Mouse (Mus musculus) hindbrain, postnatal 0 days (tissue): ENCODE results near the gene Stk38. TPM values are rescaled to one million over a fixed set of nuclear protein-coding genes. Genes with fewer than 3 reads are reported as not detected.

Experiments used
- ATAC-seq: fragments of 200-750 bp; cut with Nextera tagmentation; 2 replicates; pipeline ENCODE4 v1.8.0; 2017; ENCODE audit warnings: mild to moderate bottlenecking, moderate TSS enrichment, moderate library complexity
- DNase-seq: peaks from one replicate; pipeline ENCODE4 v3.0.0-alpha.2; 2015; ENCODE audit warnings: low spot score
- H3K27ac ChIP-seq: fragments of 300-500 bp; sonication (generic); 2 replicates; pipeline ENCODE4 v1.5.1; 2014; ENCODE audit warnings: mild to moderate bottlenecking
- H3K27me3 ChIP-seq: fragments of 300-500 bp; sonication (generic); 2 replicates; pipeline ENCODE4 v1.6.1; 2014; ENCODE audit warnings: low read length, mixed read lengths; ENCODE audit not compliant: insufficient read depth
- H3K36me3 ChIP-seq: fragments of 300-500 bp; sonication (generic); 2 replicates; pipeline ENCODE4 v1.6.1; 2014; ENCODE audit warnings: low read length, mixed read lengths; ENCODE audit not compliant: insufficient read depth
- H3K4me1 ChIP-seq: fragments of 300-500 bp; sonication (generic); 2 replicates; pipeline ENCODE4 v1.6.1; 2014; ENCODE audit warnings: antibody characterized with exemption, low read length, mixed read lengths; ENCODE audit not compliant: insufficient read depth
- H3K4me2 ChIP-seq: fragments of 300-500 bp; sonication (generic); 2 replicates; pipeline ENCODE4 v1.6.1; 2014; ENCODE audit warnings: low read depth, mild to moderate bottlenecking, low read length, moderate library complexity, mixed read lengths
- H3K4me3 ChIP-seq: fragments of 300-500 bp; sonication (generic); 2 replicates; pipeline ENCODE4 v1.5.1; 2014; ENCODE audit warnings: low read length
- H3K9ac ChIP-seq: fragments of 300-500 bp; sonication (generic); replicated peaks from 2 replicates; pipeline ENCODE4 v1.6.1; 2014; ENCODE audit warnings: mild to moderate bottlenecking, low read length, moderate library complexity, mixed read lengths
- H3K9me3 ChIP-seq: fragments of 300-500 bp; sonication (generic); 2 replicates; pipeline ENCODE4 v1.6.1; 2016; ENCODE audit warnings: low read length, mixed read lengths
- CTCF ChIP-seq: IDR thresholded peaks from 2 replicates; pipeline ENCODE4 v1.5.1; 2016; ENCODE audit warnings: antibody characterized with exemption, control low read depth, low read depth
- WGBS: fragments of 180-500 bp; shearing (Covaris S2); extraction: QIAGEN DNeasy Blood & Tissue Kit; methylation state at CpG from one replicate; pipeline ENCODE4 v1.1.7; 2014; 5-methylcytosine and 5-hydroxymethylcytosine counted together
- polyA plus RNA-seq: library from polyadenylated mRNA; unstranded; fragments of >200 nt; fragmentation: Nextera tagmentation; extraction: Ambion mirVana; gene quantifications from 2 replicates; pipeline ENCODE4 v1.2.1, GENCODE M21; 2015
- total RNA-seq: library from RNA; depleted of rRNA; stranded (reverse); fragments of >200 nt; gene quantifications from 2 replicates; pipeline ENCODE4 v1.2.3, GENCODE M21; 2014

The Stk38 gene
- total and polyA plus RNA-seq, 2 experiments from 2014 or later = 52.7 to 58.7 TPM

DNA sequence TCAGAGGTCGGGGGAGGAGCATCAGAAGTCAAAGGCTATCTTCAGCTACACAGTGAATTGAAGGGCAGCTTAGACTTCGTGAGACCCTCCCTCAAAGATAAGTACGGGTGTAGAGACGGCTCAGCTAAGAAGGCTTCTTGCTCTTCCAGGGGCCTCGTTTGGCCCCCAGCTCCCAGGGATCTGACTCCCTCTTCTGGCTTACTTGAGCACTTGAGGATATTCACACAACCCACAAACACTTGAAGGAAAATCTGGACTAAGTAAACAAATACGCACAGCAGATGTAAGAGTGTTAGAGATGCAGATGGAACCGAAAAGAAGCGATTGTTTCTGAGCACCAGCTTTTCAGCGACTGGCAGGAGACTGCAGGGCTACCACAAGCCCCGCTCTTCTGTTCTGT is 47.2 kb downstream of the Stk38 start:
- Histone ChIP-seq H3K4me2 (no peak overlapping the region), H3K9me3 (no peaks in the 10 kb centered on the region), H3K9ac (no peak overlapping the region), H3K4me3 (no peak overlapping the region), H3K4me1 (no peaks in the 10 kb centered on the region), H3K27ac (no peak overlapping the region), H3K36me3 (peaks cover 30% of the 10 kb centered on the region), H3K27me3 (no peaks in the 10 kb centered on the region)
- TF ChIP-seq CTCF = no peak
- DNase-seq (no peak), ATAC-seq (no peak)
- WGBS = 77% methylated on average over 10 of the region's 10 CpGs

DNA sequence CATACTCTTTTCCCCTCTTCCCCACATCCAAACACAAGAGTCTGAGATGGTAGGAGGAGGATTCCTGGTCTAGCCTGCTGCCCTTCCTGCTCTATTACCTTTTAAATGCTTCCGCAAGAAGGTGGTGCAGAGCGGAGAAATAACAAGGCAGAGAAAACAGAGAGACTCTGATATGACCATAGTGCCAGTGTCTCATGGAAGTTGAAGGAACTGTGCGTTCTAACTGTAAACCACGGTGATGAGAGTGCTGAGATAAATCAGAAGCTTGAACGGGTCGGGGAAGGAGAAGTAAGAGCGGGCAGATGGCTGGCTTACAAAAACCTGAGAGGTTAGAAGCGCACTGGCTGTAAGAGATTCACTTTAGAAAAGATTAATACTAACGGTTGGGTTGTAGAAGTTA is 53.4 kb downstream of the Stk38 start:
- no peak for TF ChIP-seq CTCF
- H3K9me3 ChIP-seq = no peaks in the 10 kb centered on the region
- WGBS = 93% methylated on average over 9 of the region's 9 CpGs
- H3K9ac ChIP-seq = peak overlapping the region; percentile 90; the same call in 1 of the 2 replicates
- ATAC-seq = no peak
- DNase-seq = no peak
- no peaks in the 10 kb centered on the region for H3K36me3 ChIP-seq
- peaks cover 17% of the 10 kb centered on the region for H3K4me1 ChIP-seq
- H3K4me2 ChIP-seq = peak overlapping the region; percentile 89; the same call in 1 of the 2 replicates
- no peak overlapping the region for H3K4me3 ChIP-seq
- H3K27me3 ChIP-seq = no peaks in the 10 kb centered on the region
- H3K27ac ChIP-seq = no peak overlapping the region

DNA sequence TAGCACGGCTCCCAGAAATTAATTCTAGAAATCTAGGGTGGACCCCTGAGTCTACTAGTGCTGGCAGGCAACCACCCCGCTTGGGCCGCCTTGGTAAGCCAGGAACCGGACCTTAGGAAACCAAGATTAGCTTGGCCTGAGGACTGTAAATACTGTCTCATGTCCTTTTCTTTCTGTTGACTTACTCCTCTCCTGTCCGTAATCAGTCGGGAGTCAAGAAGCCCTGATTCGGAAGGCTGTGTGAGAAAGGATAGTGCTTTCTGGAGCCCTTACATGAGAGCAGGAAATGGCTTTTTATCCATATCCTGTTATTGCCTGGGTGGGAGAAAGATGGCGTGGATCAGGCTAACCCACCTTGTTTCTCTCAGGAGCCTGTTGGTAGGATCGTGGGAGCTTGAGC is 54.5 kb downstream of the Stk38 start:
- 14% methylated on average over 9 of the region's 9 CpGs for WGBS
- Histone ChIP-seq H3K4me1 (peaks cover 17% of the 10 kb centered on the region), H3K9ac (peak overlapping the region; percentile 90), H3K36me3 (no peaks in the 10 kb centered on the region), H3K27me3 (no peaks in the 10 kb centered on the region), H3K4me3 (peak overlapping the region; percentile 84), H3K27ac (peak overlapping the region; percentile 98), H3K9me3 (no peaks in the 10 kb centered on the region), H3K4me2 (peak overlapping the region; percentile 89)
- peak; percentile 25 for DNase-seq
- TF ChIP-seq CTCF = no peak
- ATAC-seq = no peak

DNA sequence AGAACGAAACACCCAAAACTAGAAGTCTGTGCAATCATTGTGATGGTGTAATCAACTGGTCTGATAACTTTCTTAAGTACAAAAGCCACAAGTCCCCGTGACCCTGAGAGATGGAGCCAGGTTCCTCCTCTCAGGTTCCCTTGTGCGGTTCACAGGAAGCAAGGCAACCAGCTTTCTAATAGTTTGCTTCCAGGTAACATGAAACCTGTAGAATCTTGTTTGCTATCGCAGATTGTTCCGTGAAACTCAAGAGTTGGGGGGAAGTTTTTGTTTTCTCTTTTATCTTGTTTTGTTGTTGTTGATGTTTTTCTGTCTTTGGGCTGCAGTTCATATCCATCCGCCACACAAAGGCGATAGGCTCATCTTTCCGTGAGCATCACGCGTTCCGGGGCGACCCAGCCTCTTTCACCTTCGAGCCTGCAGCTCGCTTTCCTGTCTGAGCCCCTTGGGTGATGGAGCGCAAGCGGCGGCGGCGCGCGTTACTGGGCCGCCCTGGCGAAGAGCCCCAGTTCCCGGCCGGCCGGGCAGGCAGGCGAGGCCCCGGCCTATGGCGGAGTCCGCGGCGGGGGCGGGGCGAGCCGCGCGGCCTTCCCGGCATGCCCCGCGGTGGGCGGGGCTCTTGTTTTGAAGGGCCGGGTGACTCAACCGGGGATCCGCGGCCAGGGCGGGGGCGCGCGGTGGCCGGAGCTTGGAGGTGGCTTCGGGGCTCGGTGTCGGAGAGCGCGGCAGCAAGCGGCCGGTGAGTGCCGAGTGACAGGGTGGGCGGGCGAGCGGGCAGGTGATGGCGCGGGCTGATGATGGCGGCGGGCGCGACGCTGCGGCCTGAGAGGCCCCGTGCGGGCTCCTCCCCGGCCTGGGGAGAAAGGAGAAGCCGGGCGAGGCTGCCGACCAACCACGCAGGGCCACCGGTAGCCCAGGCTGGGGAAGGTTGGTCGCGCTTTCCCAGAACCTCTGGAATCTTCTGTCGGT is 55.7 kb downstream of the Stk38 start, which contains the start of gene Kctd20:
Gene Kctd20 (plus strand): TSS at position 120 of the 969 bp plus-strand sequence.
- Histone ChIP-seq H3K9me3 (peaks cover 4% of the 10 kb centered on the region; the same call in 1 of the 2 replicates), H3K27ac (peak within 1 kb of the TSS; percentile 98), H3K4me2 (peak within 1 kb of the TSS; percentile 89), H3K9ac (peak within 1 kb of the TSS; percentile 90), H3K4me1 (peaks cover 17% of the 10 kb centered on the region), H3K4me3 (peak within 1 kb of the TSS; percentile 84), H3K36me3 (no peaks in the 10 kb centered on the region), H3K27me3 (no peaks in the 10 kb centered on the region)
- ATAC-seq (peak; percentile 94), DNase-seq (peak; percentile 96)
- no peak for TF ChIP-seq CTCF
- WGBS = 5% methylated on average over 57 of the region's 80 CpGs

DNA sequence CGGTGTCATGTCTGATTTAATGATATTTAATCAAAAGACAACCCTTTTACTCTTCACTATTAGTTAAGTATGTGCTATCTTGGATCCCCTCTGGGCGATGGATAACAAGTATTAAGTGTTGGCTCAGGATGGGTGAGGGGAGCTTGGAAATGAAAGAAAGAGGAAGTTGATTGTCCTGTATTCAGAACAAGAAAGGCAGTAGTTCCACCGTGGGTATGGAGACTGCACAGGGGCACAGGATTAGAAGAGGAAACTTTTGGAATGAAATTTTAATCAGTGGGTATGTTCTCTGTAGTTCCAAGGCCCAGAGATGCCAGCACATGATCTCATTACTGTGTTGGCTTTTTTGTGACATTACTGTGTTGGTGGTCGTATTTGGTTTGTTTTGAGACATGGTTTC is 57.0 kb downstream of the Stk38 start:
- Histone ChIP-seq H3K27ac (no peak overlapping the region), H3K4me1 (peaks cover 17% of the 10 kb centered on the region), H3K9me3 (peaks cover 4% of the 10 kb centered on the region; the same call in 1 of the 2 replicates), H3K9ac (no peak overlapping the region), H3K4me3 (no peak overlapping the region), H3K4me2 (no peak overlapping the region), H3K27me3 (no peaks in the 10 kb centered on the region), H3K36me3 (no peaks in the 10 kb centered on the region)
- TF ChIP-seq CTCF = no peak
- DNase-seq = no peak
- 81% methylated on average over 4 of the region's 4 CpGs for WGBS
- no peak for ATAC-seq

DNA sequence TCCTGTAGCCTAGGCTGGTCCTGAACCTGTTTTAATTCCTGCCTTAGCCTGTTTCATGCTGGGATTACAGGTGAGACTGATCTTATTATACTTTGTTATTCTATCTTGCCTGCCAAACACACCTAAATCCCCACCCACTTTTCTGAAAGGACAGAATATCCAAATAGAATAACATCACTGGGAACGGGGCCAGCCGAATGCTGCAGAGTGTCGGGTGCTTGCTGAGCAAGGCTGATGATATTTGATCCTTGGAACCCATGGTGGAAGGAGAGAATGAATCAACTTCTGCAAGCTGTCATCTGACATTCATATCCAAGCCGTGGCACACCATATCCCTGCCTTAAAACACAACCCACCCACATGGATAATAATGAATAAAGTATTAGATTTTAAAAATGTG is 59.1 kb downstream of the Stk38 start:
- DNase-seq (no peak), ATAC-seq (no peak)
- Histone ChIP-seq H3K27me3 (no peaks in the 10 kb centered on the region), H3K9me3 (peaks cover 4% of the 10 kb centered on the region; the same call in 1 of the 2 replicates), H3K4me1 (peaks cover 10% of the 10 kb centered on the region), H3K4me3 (no peak overlapping the region), H3K9ac (no peak overlapping the region), H3K27ac (no peak overlapping the region), H3K36me3 (no peaks in the 10 kb centered on the region), H3K4me2 (no peak overlapping the region)
- TF ChIP-seq CTCF = no peak
- WGBS = 67% methylated on average over 4 of the region's 4 CpGs
